Mouse (Mus musculus) kidney, postnatal 14 days (tissue): Measurements from ENCODE around the gene Fam222b.
"Not testable (repeated sequence)": the region's sequence is repeated elsewhere in the genome, so short reads cannot be mapped to it uniquely, and the experiment has no call there.

ENCODE experiments used
- DNase-seq: peaks from one replicate; pipeline ENCODE4 v3.0.0; 2022; ENCODE audit warnings: mixed read lengths

The Fam222b gene

DNA sequence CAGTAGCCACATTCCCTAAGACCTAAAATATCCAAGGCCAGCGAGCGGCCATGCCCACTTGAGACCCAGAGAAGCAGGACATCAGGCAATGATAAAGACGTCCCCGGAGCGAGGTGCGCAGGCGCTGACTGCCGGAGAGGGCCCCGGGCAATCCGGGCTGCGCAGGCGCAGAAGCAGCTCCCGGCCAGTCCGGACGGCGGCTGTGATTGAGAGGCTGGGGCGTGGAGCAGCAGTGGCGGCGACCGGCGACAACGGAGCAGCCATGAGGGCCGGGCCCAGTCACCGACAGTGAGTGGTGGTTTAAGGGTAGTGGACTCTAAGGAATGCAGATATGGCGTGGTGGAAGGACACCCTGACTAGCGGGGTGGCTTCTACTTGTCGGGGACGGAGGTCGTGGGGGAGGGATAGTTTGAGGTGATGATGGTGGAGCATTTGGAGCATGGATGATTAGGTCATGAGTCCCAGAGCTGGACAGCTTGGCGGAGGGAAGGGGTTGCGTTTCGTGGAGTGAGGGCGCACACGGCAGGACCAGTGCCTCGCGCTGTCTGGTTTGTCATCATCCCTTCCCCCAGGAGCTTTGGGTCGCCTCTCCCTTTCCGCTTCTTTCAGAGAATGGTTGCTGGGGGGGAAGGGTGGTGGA lies at the start of gene Fam222b:
Fam222b (plus strand) TSS at position 157 of the 640 bp plus-strand sequence.
- DNase-seq: peak; percentile 95

DNA sequence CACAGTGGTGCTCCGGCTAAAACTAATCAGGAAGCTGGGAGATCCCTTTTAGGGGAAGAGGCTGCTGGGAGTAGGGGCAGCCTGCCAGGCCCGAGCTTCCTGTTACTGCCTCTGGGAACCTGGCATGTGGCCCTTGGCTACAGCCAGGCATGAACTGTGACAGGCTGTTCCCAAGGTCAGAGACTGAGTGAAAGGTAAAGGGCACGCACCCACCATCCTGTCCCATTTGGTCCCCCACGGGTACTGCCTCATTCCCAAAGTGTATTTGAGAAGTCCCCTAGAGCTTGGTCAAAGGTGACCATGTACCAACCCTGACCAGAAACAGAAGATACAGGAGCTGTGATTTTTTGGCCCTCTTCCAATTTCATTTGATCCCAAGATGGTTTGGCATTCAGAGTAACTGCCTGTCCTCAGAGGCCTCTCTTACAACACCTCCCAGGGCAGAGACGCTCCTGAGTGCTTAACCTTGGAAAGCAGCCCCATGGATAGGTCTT lies 49.7 kb upstream of the Fam222b start:
- DNase-seq: peak; percentile 92

GRCm38 (mm10) chr11:78048637-78049036 lies 45.8 kb upstream of the Fam222b start:
- DNase-seq: not testable (repeated sequence)

- DNase-seq: no peak
Measured at GRCm38 (mm10) chr11:78053078-78053477, 41.4 kb upstream of the Fam222b start.

GRCm38 (mm10) chr11:78056946-78057345 lies 37.5 kb upstream of the Fam222b start:
- DNase-seq: no peak

DNA sequence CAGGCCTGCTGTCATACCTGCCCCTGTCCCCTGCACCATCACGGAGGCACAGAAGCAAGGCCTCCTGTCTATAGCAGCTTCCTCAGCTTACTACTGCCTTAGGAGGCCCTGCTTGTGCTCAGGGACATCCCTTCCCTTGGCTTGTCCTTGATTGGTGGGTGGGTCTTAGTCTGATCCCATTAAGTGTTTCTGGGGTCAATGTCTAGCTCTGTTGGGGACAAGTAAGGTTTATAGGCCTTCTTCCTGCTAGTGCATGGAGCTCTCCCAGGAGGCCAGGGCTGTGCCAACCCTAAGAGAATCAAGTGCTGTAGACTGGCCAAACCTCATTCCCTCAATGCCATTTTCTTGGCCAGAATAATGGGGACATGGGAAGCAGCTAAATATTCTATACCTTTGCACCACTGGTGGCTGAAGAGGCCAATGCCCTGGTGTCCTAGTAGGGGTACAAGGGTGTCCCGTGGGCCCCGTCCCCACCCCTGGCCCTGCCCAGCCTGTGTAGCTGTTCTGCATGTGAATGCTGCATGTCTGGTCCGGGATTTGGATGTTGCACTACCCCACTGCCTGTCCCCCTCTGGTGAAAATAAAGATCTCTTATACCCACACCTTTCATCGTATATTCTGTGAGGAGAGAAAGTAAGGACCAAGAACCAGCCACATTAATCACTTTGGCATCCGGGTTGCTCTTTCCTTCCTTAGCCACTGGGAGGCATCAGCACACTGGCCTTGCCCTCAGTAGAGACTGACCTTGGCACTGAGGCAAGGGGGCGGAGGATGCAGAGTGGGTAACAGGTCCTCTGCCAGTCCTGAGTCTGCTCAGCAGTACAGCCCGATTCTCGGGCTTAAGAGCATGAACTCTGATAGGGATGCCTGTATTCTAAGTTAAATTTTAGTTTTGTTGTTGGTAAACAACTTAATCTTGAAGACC lies 34.4 kb upstream of the Fam222b start:
- peak; percentile 87 for DNase-seq

- DNase-seq: no peak
Measured at GRCm38 (mm10) chr11:78062563-78062962, 31.9 kb upstream of the Fam222b start.

DNA sequence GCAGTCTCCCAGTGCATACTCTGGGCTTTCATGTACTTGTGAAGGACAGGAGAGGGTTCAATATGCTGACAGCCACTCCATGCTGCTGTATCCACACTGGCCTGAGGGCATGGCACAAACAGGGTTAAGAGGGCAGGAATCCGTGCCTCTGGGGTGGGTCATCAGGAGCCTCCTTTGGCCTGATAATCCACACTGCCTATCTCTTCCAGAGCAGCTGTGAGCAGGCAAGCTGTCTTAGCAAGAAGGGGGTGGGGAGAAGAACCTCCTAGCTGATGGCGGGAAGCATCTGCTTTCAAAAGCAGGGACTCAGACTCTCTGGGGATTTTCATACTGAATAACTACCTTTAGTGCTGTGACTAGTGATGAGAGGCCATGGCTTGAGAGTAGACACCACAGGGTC lies 28.6 kb upstream of the Fam222b start:
- no peak for DNase-seq

- no peak for DNase-seq
Measured at GRCm38 (mm10) chr11:78066641-78067040, 27.8 kb upstream of the Fam222b start.

- DNase-seq: no peak
Measured at GRCm38 (mm10) chr11:78067566-78067965, 26.9 kb upstream of the Fam222b start.

- no peak for DNase-seq
Measured at GRCm38 (mm10) chr11:78069130-78069529, 25.3 kb upstream of the Fam222b start.

DNA sequence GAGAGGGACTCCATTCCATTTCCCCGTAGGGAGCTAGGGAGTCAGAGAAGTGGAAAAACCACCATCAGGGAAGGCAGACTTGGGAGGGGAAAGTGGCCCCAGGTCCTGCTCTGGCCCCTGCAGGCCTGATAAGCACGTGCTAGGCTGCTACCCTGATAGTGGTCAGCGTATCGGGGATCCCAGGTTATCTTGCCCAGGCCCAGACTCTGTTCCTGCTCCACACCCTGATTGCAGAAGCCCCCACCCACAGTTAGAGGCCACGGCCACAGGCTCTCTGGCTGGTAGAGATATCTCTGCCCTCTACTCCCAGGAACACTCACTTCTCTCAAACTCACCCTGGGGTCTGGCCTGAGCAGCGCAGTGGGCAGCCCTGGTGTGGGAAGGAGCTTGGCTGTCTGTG lies 24.8 kb upstream of the Fam222b start:
- no peak for DNase-seq

GRCm38 (mm10) chr11:78071938-78072337 lies 22.5 kb upstream of the Fam222b start:
- DNase-seq: no peak

- no peak for DNase-seq
Measured at GRCm38 (mm10) chr11:78072425-78073130, 21.9 kb upstream of the Fam222b start.

GRCm38 (mm10) chr11:78073577-78074276 lies 20.7 kb upstream of the Fam222b start:
- no peak for DNase-seq

GRCm38 (mm10) chr11:78074277-78074652 lies 20.2 kb upstream of the Fam222b start:
- DNase-seq: no peak

- DNase-seq: no peak
Measured at GRCm38 (mm10) chr11:78074666-78075065, 19.8 kb upstream of the Fam222b start.

DNA sequence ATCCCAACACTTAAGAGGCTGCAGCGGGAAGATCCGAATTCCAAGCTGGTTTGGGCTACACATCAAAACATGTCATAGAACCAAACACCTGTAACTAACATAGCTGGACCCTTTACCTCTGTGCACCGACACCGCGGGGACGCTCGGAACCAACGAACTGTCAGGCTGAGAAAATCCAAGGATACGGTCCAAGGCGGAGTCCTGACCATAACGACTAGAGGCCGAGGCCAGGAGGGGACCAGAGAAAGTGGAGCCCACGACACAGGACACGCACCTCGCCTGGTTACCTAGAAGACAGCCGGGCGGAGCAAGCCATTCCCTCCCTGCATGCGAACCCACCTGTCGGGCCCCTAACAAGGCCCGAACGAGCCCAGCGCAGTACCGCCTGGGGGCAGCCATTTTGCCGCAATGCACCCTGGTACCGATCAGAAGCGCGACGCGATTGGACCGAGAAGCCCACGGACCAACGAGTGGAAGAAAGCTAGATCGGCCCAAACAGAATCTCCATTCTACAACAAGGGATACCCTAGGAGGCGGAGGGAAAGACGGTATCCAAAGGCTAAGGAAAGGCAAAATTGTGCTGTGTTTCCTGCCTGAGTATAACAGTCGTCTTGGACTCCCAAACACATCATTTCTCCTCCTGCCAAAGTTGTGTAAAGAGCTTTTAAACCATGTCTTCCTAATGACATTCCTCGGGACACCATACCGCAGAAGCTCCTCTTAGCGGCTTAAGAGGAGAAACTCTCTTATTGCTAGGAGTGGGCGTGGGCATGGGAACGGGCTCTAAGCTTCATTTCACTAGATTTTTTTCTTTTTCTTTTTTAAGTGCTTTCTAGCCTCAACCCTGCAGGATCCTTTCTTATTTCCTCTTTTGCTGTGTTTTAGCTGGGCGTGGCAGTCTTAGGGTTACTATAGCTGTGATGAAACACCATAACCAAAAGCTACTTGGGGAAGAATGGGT lies 14.2 kb upstream of the Fam222b start, which contains the start of gene Eral1:
Eral1 (minus strand) TSS at position 423 of the 961 bp plus-strand sequence.
- DNase-seq: peak; percentile 91

DNA sequence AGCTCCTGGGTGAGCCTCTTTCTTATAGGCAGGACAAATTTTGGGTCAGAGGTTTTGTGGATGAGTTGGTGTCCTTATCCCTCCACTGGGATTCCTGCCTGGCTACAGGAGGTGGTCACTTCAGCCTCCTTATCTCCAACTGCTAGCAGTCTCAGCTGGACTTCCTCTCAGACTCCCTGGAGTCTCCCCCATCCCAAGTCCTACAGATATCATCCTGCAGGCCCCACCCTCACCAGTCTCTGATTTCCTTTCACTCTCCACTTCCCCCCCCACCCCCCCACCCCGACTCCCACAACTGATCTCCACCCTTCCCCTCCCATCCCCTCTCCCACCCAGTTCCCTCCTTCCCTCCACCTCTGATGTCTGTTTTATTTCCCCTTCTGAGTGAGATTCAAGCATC lies 10.9 kb upstream of the Fam222b start:
- DNase-seq: no peak

DNA sequence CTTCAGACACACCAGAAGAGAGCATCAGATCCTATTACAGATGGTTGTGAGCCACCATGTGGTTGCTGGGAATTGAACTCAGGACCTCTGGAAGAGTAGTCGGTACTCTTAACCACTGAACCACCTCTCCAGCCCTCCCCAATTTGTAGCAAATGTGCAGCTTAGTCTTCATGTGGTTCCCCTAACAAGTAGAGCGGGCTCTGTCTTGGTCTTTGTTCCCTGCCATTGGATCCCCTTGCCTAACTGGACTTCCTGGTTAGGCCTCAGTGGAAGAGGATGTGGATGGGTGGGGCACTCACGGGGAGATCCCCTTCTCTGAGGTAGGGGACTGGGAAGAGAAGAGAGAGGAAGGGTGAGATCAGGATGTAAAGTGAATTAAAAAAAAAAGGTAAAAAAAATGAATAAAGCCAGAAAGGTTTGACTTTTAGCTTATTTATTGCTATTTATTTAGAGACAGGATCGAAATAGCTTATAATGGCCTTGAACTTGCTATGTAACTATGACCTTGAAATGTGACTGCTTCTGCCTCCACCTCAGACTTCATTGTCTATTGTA lies 7.5 kb upstream of the Fam222b start:
- DNase-seq: no peak

DNA sequence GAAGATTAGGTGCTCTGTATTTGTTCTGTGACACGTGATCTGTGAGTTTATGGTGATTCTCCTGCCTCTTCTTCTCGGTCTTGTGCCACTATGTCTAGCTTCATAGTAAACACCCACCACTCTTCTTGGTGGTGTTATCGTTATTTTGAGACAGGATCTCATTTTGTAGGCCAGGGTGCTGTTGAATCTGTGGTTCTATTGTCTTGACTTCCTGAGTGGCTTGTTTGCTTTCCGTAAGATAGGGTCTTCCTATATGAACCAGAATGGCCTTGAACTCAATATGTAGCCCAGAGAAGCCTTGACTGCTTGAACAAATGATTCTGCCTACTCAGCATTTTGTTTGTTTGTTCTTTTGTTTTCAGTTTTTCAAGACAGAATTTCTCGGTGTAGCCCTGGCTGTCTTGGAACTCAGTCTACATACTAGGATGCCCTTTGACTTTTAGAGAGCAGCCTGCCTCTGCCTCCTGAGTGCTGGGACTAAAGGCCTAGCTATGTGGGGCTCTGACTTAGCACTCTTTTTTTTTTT lies 6.6 kb upstream of the Fam222b start:
- no peak for DNase-seq
